Mouse (Mus musculus) urinary bladder, postnatal 36 days (tissue): ENCODE measurements around the gene Dach1.

Experiments used
- DNase-seq, 2 experiments: peaks; one replicate each; pipeline ENCODE4 v3.0.0; 2022; ENCODE audit warnings: low spot score in 2 of 2, mixed read lengths in 1 of 2

The Dach1 gene

GRCm38 (mm10) chr14:97855345-97855744 is 314.2 kb downstream of the Dach1 start:
- DNase-seq = no peak

- DNase-seq = no peak
Observed at GRCm38 (mm10) chr14:97850486-97850885, 319.1 kb downstream of the Dach1 start.

GRCm38 (mm10) chr14:97847641-97848040 is 321.9 kb downstream of the Dach1 start:
- DNase-seq = no peak

- no peak for DNase-seq
Observed at GRCm38 (mm10) chr14:97839275-97839674, 330.3 kb downstream of the Dach1 start.

GRCm38 (mm10) chr14:97829865-97830264 is 339.7 kb downstream of the Dach1 start:
- no peak for DNase-seq

- no peak for DNase-seq
Observed at GRCm38 (mm10) chr14:97814555-97815175, 354.9 kb downstream of the Dach1 start.

- no peak for DNase-seq
Observed at GRCm38 (mm10) chr14:97813557-97813956, 356.0 kb downstream of the Dach1 start.

GRCm38 (mm10) chr14:97795385-97795952 is 374.1 kb downstream of the Dach1 start:
- DNase-seq = no peak

GRCm38 (mm10) chr14:97774135-97774767 is 395.3 kb downstream of the Dach1 start:
- no peak for DNase-seq

- no peak for DNase-seq
Observed at GRCm38 (mm10) chr14:97754400-97754799, 415.2 kb downstream of the Dach1 start.

GRCm38 (mm10) chr14:97753973-97754372 is 415.6 kb downstream of the Dach1 start:
- DNase-seq = no peak

GRCm38 (mm10) chr14:97743252-97743651 is 426.3 kb downstream of the Dach1 start:
- no peak for DNase-seq

- DNase-seq = no peak
Observed at GRCm38 (mm10) chr14:97742785-97743184, 426.8 kb downstream of the Dach1 start.
